Mouse (Mus musculus) right cerebral cortex, postnatal 25 days (tissue): ENCODE measurements around the gene Vmn1r107.
"Not testable (repeated sequence)": the region's sequence is repeated elsewhere in the genome, so short reads cannot be mapped to it uniquely, and the experiment has no call there.

Source experiments
- DNase-seq: peaks from one replicate; pipeline ENCODE4 v3.0.0; 2022

Gene Vmn1r107

GRCm38 (mm10) chr7:20668618-20669017 is at the start of gene Vmn1r107:
Gene Vmn1r107, plus strand, starts transcription at chr7:20668918.
- DNase-seq: not testable (repeated sequence)

GRCm38 (mm10) chr7:20703116-20703515 is 34.4 kb downstream of the Vmn1r107 start, which contains the start of gene Vmn1r111:
Gene Vmn1r111, minus strand, starts transcription at chr7:20703216.
- not testable (repeated sequence) for DNase-seq
